Comparison of ENCODE assay signal across 8 mouse cellular contexts in the genomic region with DNA sequence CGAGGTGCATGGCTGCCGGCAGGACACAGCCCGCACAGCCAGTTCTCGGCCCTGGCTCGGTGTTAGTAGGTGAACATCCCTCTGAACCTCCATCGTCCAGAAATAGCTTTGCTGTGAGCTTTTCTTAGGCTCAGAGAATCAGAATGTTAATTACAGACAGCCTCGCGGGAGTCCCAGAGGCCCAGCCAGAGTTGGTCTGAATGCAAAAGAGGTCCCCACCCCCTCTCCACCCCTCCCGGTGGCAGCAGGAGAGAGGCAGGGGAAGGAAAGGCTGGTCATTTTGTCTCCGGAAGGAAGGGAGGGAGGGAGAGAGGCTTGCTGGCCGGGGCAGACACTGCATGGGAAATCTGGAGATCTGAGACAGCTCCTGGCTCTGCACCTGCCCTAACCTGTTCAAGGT. TPM values are rescaled to one million over a fixed set of nuclear protein-coding genes. Genes with fewer than 3 reads are reported as not detected.
A peak's percentile ranks its signal among the peaks of the same experiment; 100 is the strongest.
DNase-seq lines count a peak whose midpoint lies in the region; ATAC-seq lines count a peak whose summit lies in the region.

No protein-coding gene starts in this region.

- H3K4me1 ChIP-seq in heart, embryonic 10.5 days = peaks cover 69% of the 10 kb centered on the region
- peaks cover 80% of the 10 kb centered on the region for H3K4me1 ChIP-seq in kidney, embryonic 15.5 days

- H3K4me3 ChIP-seq in heart, embryonic 10.5 days = peak overlapping the region; percentile 15
- no peak overlapping the region for H3K4me3 ChIP-seq in kidney, embryonic 15.5 days (replicated peaks)

- 2% methylated on average over 11 of the region's 11 CpGs for WGBS in heart, embryonic 10.5 days
- 3% methylated on average over 11 of the region's 11 CpGs for WGBS in kidney, embryonic 15.5 days

- no peak overlapping the region for H3K9ac ChIP-seq in kidney, embryonic 15.5 days

- peaks cover 40% of the 10 kb centered on the region for H3K27me3 ChIP-seq in heart, embryonic 10.5 days (ENCODE audit: insufficient read depth, poor library complexity, severe bottlenecking)
- H3K27me3 ChIP-seq in kidney, embryonic 15.5 days = no peaks in the 10 kb centered on the region

- H3K36me3 ChIP-seq in heart, embryonic 10.5 days = no peaks in the 10 kb centered on the region
- H3K36me3 ChIP-seq in kidney, embryonic 15.5 days = no peaks in the 10 kb centered on the region

- peak; percentile 12; the same call in 1 of the 2 replicates for ATAC-seq in kidney, embryonic 15.5 days (replicated peaks; ENCODE audit: low FRiP score)

- H3K27ac ChIP-seq in heart, embryonic 10.5 days = peak overlapping the region; percentile 63; the same call in 1 of the 2 replicates
- H3K27ac ChIP-seq in kidney, embryonic 15.5 days = peak overlapping the region; percentile 71

- H3K4me2 ChIP-seq in kidney, embryonic 15.5 days = peak overlapping the region; percentile 39

- peak; percentile 53 for DNase-seq in gastrocnemius, postnatal 25 days
- no peak for DNase-seq in gastrocnemius, postnatal 4 days (ENCODE audit: low spot score in 2 of 2)
- DNase-seq in cerebellum, postnatal 10 days = peak; percentile 68 to 69
- no peak for DNase-seq in heart, embryonic 10.5 days (ENCODE audit: low spot score)
- DNase-seq in lung, postnatal 36 days = peak; percentile 66
- DNase-seq in natural killer cell, adult 2 months (ENCODE audit: low spot score in 2 of 2) = no peak
- DNase-seq in urinary bladder, adult 2 months (ENCODE audit: low spot score) = no peak

- no peaks in the 10 kb centered on the region for H3K9me3 ChIP-seq in heart, embryonic 10.5 days
- H3K9me3 ChIP-seq in kidney, embryonic 15.5 days (replicated peaks) = no peaks in the 10 kb centered on the region

RNA-seq across cellular contexts. Expression of a gene that starts 8.7 kb away (rescaled TPM):
- 10 to 100 TPM; 12.7 to 15.7 TPM for total RNA-seq in gastrocnemius, postnatal 25 days (2021)
- 10 to 100 TPM; 29.0 to 37.6 TPM for total RNA-seq in gastrocnemius, postnatal 4 days (2021)
- 5.3 and 8.9 TPM in 2 replicates for polyA plus RNA-seq in heart, embryonic 10.5 days (2016; fragmentation: Nextera tagmentation; extraction: Ambion mirVana)
- polyA plus RNA-seq in kidney, embryonic 15.5 days (2015; fragmentation: Nextera tagmentation; extraction: Ambion mirVana) = 19.1 and 22.6 TPM in 2 replicates
- 165 and 187 TPM in 2 replicates for polyA plus RNA-seq in urinary bladder, adult 2 months (2012; rRNA removed)

Comparison
In these comparisons a context has a peak if more than half of its experiments do, and no peak if none do; other contexts are left out.
1. DNase-seq: peak in gastrocnemius, postnatal 25 days (single experiment), cerebellum, postnatal 10 days (2 of 2) and lung, postnatal 36 days (single experiment); none in gastrocnemius, postnatal 4 days (0 of 2), heart, embryonic 10.5 days (single experiment), natural killer cell, adult 2 months (0 of 2) and urinary bladder, adult 2 months (single experiment).